Mouse (Mus musculus) common myeloid progenitor, adult 5-6 weeks (primary cell): ENCODE data around the gene Zfyve19. TPM values are rescaled to one million over a fixed set of nuclear protein-coding genes. Genes with fewer than 3 reads are reported as not detected.

ENCODE experiments used
- ATAC-seq: replicated peaks from 2 replicates; pipeline ENCODE4 v1.8.0; 2016; ENCODE audit warnings: low read depth, mild to moderate bottlenecking, moderate TSS enrichment, inconsistent platforms; ENCODE audit not compliant: poor library complexity, severe bottlenecking
- total RNA-seq: library from RNA; stranded (forward); fragments of 200-1000, 187-1606 nt; gene quantifications from 2 replicates; pipeline ENCODE4 v1.2.3, GENCODE M21; 2017

The Zfyve19 gene
- total RNA-seq, 1 experiment from 2014 or later = 59.1 TPM

DNA sequence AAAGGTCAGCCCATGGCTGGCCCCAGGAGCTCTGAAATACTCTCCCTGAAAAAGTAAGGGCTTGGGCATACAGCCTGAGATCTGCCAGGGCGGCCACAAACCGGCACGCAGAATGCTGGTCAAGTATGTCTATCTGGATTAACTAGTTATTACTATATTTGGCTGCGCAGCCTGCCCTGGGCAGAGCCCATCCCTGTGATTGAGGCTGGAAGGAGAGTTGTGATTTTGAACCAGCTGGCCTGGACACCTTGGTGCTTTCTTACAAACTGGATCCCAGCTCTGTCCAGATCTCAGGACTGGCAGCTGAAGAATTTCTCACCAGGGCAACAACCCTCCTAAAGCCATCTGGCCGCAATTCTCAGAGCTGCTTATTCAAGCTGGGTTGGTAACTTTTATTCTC lies 14.3 kb upstream of the Zfyve19 start:
- no peak for ATAC-seq

GRCm38 (mm10) chr2:119196316-119197108 lies 11.9 kb upstream of the Zfyve19 start:
- peak; percentile 45 for ATAC-seq

- ATAC-seq = no peak
Observed at GRCm38 (mm10) chr2:119197493-119197892, 10.9 kb upstream of the Zfyve19 start.

DNA sequence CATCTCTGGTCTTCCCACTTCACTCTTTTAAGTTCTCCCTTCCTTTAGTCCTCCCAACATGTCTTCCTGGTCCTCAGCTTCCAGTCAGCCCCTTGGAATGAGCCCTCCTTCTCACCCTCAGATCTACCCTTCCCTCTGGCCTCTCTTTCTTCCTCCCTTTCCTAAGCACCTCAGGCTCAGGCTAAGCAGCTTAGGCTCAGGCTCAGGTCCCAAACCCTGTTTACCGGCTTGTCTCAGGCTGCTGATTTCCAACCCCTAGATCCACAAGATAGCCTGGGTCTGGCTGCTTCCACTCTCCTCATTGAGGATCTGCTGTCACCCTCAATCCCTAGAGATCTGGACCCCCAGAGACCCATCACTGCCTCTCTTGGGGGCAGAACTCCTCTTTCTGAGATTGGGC lies 10.4 kb upstream of the Zfyve19 start:
- no peak for ATAC-seq

DNA sequence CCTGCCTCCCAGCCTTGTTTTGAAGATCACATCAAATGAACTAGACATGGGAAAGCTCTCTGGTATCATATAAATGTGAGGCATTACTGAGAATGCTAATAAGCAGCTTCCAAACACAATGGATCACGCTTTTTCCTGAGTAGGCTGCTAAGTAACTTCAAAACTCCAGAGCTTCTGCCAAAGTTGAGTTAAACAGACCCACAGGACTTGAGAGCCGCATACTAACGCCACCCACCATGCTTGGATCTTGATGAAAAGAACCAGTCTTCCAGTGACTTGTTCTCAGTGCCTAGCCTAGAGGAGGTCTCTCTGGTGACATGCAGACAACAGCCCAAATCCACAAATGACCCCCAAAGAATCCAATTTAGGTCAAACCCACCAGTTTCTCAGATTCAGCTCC lies 9.5 kb upstream of the Zfyve19 start:
- no peak for ATAC-seq

- no peak for ATAC-seq
Observed at GRCm38 (mm10) chr2:119202914-119203453, 5.4 kb upstream of the Zfyve19 start.

- ATAC-seq = no peak
Observed at GRCm38 (mm10) chr2:119203871-119204460, 4.5 kb upstream of the Zfyve19 start.

DNA sequence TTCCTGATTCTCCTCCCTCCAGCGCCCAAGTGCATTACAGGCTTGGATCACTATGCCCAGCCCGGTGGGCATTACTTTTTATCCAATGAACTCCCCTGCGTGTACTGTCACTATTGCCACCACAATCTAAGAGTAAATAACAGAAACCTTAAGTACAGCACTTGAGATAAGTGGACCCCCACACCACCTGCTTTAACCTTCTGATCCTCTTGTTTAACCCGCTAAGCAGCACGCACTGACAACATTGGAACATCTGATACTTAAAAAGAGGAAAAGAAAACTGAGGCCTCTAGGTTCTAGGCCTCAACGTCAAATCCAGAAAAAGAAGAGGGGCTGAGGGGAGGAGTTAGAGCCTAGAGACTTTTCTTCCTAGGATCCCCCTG lies 465 bp upstream of the Zfyve19 start:
- peak; percentile 24 for ATAC-seq

DNA sequence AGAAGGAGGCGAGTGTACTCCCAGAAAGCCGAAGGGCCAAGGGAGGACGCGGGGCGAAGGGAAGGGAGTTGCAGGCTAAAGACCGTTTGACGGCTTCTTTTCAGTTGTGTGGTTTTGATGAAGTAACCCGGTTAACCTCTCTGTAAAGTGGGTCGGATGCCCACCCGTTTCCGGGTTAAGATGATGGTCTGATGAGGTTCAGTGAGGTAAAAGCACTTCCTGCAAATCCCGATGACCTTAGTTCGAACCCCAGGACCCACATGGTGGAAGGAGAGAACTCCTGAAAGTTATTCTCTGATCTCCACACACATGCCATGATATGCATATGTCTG lies 725 bp downstream of the Zfyve19 start:
- peak; percentile 12 for ATAC-seq

DNA sequence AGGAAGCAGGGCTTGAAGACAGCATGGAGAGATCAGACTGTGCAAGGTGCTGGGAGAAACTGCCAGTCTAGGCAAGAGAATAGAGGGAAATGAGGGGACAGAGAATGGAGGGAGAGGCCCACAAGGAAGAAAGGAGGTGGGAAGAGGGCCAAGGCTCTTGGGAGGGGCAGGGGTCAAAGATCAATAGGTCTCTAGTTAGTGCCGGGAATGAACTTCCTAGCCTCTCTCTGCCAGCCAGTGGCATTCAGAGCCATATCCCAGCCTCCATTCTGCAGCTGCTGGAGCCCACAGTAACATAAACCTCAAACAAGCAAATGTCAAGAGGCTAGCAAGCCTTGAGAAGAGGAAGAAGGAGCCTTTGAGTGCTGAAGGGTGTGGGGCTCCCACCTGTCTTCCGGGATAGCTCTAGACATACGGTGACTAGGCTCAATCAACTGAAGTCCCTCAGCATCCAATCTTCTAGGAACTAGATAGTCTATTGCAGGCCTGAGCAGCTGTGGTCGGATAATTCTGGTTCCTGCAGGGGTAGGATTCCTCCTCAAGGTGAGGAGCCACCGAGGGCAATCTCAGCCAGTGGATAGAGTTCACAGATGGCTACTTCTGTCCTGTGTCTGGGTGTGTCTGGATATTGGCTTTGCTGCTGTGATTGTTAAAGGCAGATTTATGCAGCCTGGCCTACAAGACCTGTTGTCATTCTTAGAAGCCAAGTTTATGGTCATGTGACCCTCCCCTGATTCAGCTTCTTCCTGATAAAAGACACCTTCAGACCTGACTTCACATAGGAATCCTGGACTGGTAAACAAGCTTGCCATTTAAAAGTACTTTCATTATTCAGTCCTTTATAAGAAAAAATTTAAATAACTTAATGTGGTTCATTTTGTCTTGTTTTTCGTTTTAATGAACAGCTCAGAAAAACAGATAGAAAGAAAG lies 21.6 kb downstream of the Zfyve19 start, which contains the start of gene Ppp1r14d:
TSS of gene Ppp1r14d (minus strand) at position 132 of the 930 bp plus-strand sequence.
- ATAC-seq = no peak

DNA sequence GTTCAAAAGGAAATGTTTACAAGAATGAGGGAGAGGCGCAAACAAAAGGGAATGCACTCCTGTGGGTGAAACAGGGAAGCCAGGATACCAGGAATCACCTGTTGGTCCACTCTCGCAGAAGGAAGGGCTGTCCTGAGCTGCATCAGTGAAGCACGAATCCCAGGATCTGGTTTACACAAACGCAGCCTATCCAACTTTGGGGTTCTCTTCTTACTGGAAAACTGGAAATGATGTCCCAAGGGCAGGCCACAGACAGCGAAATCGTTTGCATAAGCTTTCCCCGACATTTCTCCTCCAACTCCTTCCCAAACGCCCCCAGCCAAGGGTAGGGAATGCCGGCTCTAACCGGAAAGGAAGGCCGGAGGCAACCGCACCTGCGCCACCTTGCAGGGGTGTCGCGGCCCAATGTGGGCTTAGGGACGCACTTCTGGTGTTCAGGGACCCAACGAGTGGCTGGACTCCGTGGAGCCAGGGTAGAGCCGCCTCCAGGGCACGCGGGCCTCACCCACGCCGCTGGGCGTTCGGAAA lies 28.3 kb downstream of the Zfyve19 start:
- ATAC-seq = no peak

DNA sequence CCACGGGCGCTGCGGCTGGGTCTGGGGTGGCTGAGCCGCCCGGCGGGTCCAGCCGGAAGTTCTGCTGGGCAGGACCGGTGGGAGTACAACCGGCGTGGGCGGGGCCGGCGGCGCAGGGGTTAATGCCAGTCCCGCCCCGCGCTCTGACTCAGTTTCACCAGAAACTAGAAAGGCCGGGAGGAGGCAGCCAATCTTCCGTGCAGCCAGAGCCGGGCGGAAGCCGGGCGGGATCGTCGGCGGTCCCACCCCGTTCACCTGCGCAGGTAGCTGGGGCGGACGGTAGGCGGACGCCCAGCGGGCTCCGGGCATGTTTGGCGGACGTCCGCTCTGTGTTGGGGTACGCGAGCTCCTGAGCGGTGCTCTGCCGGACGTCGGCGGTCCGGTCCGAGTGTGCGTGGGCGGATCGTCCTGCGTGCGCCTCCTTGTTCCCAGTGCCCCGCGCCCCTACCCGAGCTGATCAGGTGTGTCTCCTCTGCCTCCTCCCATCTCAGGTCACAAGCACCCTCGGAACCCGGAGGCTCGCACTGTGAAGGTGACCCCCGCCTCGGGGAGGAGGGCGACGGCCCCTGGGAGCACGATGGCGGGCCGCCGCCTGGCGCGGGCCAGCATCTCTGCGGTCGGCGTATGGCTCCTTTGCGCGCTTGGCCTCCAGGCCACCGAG lies 28.9 kb downstream of the Zfyve19 start, which contains the start of gene Spint1:
TSS of gene Spint1 (plus strand) at position 153 of the 661 bp plus-strand sequence.
- ATAC-seq = 0 out of 2 replicates have a peak, but pooled peaks have one; percentile 31

- ATAC-seq = peak; percentile 37; the same call in 1 of the 2 replicates
Observed at GRCm38 (mm10) chr2:119237871-119238220, 29.4 kb downstream of the Zfyve19 start.

- no peak for ATAC-seq
Observed at GRCm38 (mm10) chr2:119238671-119239070, 30.3 kb downstream of the Zfyve19 start.

GRCm38 (mm10) chr2:119240075-119240818 lies 31.8 kb downstream of the Zfyve19 start:
- peak; percentile 13; the same call in 1 of the 2 replicates for ATAC-seq

DNA sequence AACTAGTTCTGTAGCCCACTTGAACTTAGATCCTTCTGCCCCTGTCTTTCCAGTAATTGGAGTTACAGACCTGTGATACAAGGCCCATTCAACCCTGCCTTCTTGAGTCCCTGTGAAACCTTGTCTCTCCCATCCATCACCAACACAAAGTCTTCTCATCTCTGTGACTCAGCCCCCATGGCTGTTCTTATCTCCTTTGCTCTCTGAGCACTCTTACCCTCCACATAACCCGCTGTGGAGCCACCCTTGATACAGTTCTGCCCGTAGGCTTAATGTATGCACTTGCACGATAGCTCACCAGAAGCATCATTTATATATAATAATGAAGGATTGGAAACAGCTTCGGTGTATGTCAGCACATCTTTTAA lies 32.4 kb downstream of the Zfyve19 start:
- ATAC-seq = no peak

GRCm38 (mm10) chr2:119242548-119242947 lies 34.1 kb downstream of the Zfyve19 start:
- no peak for ATAC-seq

- no peak for ATAC-seq
Observed at GRCm38 (mm10) chr2:119245246-119245645, 36.8 kb downstream of the Zfyve19 start.

GRCm38 (mm10) chr2:119247904-119248303 lies 39.5 kb downstream of the Zfyve19 start:
- ATAC-seq = no peak
